Mouse (Mus musculus) cerebellum, adult 11 months (tissue): ENCODE results near the gene Fam229b.

Experiments
- DNase-seq: peaks from one replicate; pipeline ENCODE4 v3.0.0; 2022

The Fam229b gene

DNA sequence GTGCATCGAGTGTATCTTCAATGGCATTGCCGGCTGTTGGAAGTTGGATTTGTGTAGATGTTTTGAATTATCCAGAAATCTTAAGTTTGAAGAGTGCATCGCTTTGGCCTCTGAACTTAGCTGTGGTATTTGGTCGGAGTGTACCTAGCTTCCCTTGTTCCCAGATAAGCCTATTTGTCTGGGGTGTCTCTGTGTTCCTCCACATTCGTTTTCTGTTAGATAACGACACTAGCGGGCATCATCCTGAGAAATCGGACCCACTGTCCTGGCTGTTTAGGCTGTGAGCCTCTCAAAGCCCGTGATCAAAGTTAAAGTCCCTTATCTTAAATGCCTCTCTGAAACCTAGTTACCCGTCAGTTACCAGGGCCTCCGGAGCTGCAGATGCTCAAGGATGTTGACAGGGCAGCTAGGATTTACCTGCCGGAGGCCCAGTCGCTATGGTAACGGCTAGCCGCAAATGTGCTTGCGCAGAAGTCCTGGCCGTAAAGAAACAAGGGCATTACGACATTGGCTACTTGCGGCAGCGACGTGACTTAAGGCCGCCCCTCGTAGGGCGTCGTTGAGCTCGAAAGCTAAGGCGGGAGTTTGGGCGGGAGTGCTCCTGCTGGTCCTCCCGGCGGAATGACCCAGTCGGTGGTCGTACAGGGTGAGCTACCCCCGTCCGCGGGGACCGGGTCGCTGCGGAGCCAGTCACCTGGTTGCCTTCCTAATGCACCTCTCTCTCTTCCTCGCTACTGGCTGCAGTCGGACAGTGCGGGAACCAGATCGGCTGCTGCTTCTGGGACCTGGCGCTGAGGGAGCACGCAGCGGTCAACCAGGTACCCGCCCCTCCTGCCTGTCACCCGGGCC lies at the start of gene Fam229b, which contains the start of gene Tube1:
TSS of gene Fam229b (minus strand) at position 453 of the 849 bp plus-strand sequence.
TSS of gene Tube1 (plus strand) at position 515 of the 849 bp plus-strand sequence.
- peak; percentile 92 for DNase-seq

DNA sequence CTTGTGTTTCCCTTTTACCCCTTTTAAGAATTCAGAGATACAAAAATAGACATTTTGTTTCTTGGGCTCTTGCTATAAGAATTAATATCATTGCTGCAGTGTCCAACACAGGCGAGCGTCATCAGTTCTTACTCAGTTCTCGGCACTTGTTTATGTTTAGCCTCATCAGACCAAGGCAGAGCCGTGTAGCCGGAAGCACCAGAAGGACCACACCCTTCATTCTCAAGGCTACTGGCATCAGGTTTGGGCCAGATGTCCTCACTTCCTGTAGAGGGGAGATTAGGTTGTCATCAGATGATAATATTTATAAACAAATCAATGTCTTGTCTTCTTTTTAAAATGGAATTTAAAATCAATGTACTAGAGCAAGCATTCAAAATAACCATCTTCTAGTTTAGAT lies 43.3 kb upstream of the Fam229b start:
- DNase-seq, result no peak

DNA sequence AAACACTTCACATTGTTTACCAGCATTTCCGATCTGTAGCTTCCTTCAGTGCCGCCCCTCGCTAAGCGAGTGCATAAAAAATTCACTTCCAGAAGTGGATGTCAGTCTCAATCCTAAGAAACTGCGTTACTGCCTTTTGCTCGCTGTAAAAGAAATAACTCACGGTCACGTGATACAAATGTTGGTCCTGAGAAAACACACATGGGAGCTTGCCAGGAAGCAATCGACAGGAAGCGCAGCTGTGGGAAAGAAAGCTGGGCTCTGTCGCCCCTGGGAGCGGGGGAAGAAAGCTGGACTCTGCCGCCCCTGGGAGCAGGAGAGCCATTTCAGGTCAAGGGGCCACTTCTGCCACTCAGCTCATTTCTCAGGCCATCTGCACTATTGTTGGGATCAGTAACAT lies 39.4 kb upstream of the Fam229b start:
- DNase-seq, result no peak

DNA sequence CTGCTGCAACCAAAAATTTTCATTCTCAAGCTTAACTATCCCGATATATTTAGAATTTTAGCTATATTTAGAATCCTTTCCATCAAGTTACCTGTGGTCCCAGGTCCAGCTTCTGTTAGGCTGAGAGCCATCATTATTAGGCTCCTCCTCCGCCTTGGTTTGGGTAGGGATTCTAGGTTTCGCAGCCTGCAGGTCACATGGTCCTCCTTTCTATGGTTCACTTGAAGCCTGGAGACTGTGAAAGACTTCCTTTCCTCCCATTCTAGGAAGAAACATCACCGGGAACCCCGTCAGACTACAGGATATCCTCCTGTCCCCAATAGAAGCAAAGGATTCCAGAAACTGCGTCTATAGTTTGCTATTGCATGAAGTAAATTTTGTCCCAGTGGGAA lies 38.8 kb upstream of the Fam229b start:
- DNase-seq, result no peak

DNA sequence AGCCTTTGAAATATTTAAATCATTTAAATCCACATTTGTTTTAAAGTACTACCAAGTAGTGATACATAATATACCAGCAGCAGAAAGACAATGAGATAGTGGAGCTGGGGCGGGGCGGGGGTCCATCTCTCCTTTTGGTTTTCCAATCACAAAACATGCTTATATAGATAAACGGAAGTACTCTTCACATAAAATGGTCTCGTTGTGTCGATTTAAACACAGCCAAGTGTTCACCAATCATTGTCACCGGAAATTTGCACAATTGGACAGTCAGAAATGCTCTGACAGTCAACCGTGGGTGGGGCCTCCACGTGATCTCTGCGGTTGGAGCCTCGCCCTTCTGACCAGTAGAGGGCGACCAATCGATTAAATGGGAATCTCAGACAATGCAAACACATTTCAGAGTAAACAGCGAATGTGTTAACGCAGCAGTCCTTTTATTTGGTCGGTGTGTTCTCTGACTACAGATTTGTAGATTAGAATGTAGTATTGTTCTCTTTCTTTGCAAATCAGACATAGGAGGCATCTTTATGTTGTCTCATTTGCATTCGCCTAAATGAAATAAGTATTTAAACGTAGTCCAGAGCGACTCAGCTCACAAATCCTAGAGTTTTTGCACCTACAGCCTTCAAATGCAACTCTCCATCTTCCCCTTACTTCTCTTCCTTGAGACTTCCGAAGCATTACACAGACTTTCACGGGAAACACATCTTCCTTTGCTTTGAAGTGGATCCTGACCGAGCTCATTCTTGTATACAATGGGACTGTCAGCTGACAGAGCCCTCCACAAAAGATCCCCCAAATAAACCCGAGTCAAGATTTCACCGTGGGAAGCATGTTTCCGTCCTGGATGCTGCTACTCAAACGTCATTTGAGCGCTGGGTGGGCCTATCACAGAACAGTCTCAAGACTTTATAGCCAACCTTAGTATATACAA lies 38.2 kb upstream of the Fam229b start:
- DNase-seq, result peak; percentile 90

GRCm38 (mm10) chr10:39171134-39171533 lies 37.4 kb upstream of the Fam229b start:
- peak; percentile 92 for DNase-seq

DNA sequence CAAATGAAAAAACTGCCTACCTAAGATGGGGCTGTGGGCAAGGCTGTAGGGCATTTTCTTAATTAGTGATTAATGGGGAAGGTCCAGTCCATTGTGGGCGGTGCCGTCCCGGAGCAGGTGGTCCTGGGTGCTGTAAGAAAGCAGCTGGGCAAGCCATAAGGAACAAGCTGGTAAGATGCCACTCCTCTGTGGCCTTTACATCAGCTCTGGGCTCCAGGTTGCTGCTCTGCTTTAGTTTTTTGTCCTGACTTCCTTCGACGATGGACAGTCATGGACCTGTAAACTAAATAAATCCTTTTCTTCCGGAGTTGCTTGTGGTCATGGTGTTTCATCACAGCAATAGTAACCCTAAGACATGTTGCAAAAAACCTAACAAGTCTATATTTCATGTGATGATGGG lies 37.0 kb upstream of the Fam229b start:
- no peak for DNase-seq

DNA sequence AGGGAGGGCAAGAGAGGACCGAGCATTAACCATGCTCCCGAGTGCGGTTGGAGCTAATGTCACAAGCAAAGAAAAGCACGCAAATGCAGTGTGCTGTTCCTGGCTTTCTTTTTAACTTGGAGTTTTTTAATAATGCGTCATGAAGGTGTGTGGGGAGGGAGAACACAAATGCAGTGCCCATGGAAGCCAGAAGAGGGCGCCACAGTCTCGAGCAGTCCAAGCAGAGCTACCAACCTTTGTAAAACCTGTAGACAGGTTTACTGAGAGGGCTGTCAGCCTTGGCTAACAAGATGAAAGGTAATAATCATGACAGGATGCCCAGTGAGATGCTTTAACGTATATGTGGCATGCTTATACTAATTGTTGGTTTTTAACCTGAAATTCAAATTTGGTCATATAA lies 36.5 kb upstream of the Fam229b start:
- peak; percentile 78 for DNase-seq

DNA sequence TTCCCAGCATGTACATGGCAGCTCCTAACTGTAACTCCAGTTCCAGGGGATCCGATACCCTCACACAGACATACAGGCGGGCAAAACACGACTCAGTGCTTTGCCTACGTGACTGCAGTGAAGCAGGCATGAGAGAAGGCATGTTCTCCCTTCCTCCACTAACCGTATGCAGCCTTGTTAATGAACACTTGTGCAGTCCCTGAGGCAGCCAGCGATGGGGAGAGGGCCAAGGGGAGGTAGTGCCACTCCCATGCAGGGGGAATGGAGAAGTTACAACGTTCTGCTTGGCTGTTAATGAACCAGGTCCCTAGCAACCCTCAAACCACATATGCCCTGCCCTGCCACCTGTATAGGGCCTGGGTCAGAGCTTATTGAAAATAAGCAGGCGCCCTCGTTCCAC lies 35.9 kb upstream of the Fam229b start:
- DNase-seq, result no peak

GRCm38 (mm10) chr10:39167611-39168010 lies 33.9 kb upstream of the Fam229b start:
- DNase-seq, result no peak

GRCm38 (mm10) chr10:39165632-39166115 lies 32.0 kb upstream of the Fam229b start:
- peak; percentile 31 for DNase-seq

DNA sequence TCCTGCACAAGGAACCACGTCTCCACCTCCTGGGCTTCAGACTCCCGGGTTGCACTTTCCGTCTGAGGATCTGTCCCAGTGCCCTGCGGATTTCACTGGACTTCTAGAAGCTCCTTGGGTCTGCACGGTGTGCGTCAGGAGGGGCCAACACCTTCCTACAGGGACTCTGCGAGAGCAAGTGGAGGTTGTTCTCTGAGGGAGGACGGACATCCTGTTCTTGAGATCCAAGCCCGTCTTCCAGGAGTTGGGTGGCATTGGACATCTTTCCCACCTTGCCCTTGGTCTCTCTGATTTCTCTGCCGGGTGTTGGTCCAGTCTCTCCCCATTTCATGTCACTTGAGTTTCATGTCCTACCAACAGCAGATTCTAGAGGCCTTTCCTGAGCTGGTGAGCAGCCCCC lies 30.0 kb upstream of the Fam229b start, which contains the start of gene Ccn6:
TSS of gene Ccn6 (minus strand) at position 101 of the 400 bp plus-strand sequence.
- DNase-seq, result no peak

- no peak for DNase-seq
These were observed 29.2 kb upstream of the Fam229b start for GRCm38 (mm10) chr10:39162666-39163484.

GRCm38 (mm10) chr10:39161406-39161805 lies 27.7 kb upstream of the Fam229b start:
- DNase-seq, result no peak

DNA sequence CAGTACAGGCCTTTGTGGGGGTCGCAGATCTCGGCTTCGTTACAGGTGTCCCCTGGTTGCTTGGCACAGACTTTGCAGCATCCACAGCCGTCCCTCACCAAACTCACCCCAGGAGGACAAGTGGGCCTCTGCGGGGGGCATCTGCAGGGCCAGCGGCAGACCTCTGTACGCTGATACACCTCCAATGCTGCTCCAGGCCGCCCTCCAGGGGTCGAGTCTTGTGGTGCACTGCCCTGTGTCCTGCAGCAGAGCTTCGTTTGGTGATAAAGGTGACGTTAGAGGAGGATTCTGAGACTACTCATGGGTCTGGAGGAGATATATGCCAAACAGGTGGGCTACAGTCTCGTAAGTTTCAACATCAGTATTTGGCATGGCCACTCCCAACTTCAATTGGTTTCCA lies 24.6 kb upstream of the Fam229b start:
- no peak for DNase-seq

- no peak for DNase-seq
These were observed 23.6 kb upstream of the Fam229b start for GRCm38 (mm10) chr10:39157321-39157720.

- no peak for DNase-seq
These were observed 23.0 kb upstream of the Fam229b start for GRCm38 (mm10) chr10:39156719-39157118.

DNA sequence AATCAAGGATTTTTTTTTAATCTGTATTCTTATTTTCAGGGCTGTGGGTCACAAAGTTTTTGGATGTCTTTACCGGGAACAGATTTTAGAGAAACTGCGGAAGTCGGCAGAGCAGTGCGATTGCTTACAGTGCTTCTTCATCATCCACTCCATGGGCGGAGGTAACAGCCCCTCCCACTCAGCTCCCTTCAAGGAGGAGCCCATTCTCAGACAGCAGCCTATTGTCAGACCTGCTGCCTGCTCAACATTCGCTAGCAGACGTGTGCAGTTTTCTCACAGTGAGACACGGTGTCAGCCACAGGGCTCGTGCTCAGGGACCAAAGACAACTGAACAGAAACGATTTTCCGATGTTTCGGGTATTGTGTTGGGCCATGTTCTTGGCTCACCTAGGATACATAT lies 8.5 kb upstream of the Fam229b start:
- no peak for DNase-seq

- DNase-seq, result no peak
These were observed 7.7 kb upstream of the Fam229b start for GRCm38 (mm10) chr10:39141401-39141800.

DNA sequence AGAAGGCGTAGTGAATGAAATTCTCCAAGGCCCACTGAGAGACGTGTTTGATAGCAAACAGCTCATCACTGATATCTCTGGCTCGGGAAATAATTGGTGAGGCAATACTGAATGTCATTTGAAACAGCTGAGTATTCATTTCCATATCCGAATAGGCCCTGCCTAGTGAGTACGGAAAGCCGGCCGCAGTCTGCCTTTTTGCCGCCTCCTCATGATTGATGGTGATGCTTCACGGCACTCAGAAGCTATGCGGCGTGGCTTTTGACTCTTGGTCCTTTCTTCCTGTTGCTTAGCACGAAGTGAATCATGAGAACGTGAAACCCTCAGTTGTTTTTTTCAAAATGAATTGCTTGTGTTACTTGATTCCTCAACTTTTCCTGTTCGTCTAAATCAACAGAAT lies 7.1 kb upstream of the Fam229b start:
- DNase-seq, result no peak

- no peak for DNase-seq
These were observed 5.0 kb upstream of the Fam229b start for GRCm38 (mm10) chr10:39138761-39139160.

- DNase-seq, result no peak
These were observed 4.1 kb upstream of the Fam229b start for GRCm38 (mm10) chr10:39137766-39138165.

DNA sequence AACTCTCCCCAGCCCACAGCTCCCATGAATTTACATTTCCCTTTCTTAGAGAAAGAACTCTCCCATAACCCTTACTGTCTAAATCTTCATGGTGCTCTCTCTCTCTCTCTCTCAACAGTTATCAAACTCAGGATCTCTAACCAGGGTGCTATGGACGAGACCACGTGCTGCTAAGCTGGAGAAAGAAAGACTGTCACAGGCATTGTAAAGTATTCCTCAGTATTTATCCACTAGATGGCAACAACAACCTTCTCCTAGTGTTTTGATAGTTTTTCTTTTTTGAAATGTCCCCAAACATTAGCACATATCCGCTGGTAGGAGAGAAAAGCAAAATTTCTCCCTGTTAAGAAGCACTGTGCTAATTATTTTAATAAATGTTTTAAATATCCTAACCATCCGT lies 12.3 kb downstream of the Fam229b start:
- DNase-seq, result no peak
